Mouse (Mus musculus) small intestine, adult 2 months (tissue): ENCODE data around the gene Sap30bp.

Source experiments
- CTCF ChIP-seq: fragments of 200-500 bp; IDR thresholded peaks from 2 replicates; pipeline ENCODE4 v1.5.1; 2012; ENCODE audit warnings: low read depth, mild to moderate bottlenecking, control low read depth, inconsistent platforms, low read length, moderate library complexity, mixed read lengths; ENCODE audit not compliant: insufficient replicate concordance, insufficient read length; ENCODE audit errors: extremely low read depth
- POLR2A ChIP-seq: fragments of 200-500 bp; IDR thresholded peaks from 2 replicates; pipeline ENCODE4 v1.6.1; 2012; ENCODE audit warnings: low read depth, mild to moderate bottlenecking, control low read depth, inconsistent platforms, low read length, moderate library complexity

DNA sequence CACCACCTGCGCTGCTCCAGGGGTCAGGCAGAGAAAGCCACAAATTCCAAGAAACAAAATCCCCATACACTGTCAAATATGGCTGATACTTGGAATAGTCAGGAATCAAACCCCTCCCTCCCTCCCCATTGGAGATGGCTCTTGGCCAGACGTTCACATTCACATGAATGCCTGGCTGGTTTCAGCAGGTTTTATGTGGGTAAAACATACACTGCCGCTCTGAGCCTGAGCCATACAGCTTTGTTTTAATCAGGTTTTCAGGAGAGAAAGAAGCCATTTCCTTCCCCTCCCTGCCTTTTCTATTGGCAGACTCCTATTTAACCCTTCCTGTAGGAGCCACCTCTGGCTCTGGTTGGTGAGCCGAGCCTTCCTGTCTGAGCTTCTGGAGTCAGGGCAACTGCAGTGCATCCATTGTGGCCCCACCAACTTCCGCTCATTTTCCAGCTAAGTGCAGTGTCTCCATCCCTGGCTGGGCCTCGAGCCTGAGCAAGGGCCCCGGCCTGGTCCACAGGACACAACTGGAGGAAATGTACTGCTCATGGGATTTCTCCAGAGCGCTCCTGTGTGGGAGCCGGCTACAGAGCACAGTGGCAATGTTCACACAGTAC lies 13.2 kb downstream of the Sap30bp start:
- TF ChIP-seq CTCF (no peak), POLR2A (no peak)
